Mouse (Mus musculus): ENCODE data around the gene Trcg1. TPM values are rescaled to one million over a fixed set of nuclear protein-coding genes. Genes with fewer than 3 reads are reported as not detected.
"Not testable (repeated sequence)": the region's sequence is repeated elsewhere in the genome, so short reads cannot be mapped to it uniquely, and the experiment has no call there.

The Trcg1 gene
- polyA plus RNA-seq, 1 experiment from 2014 or later: not detected

DNA sequence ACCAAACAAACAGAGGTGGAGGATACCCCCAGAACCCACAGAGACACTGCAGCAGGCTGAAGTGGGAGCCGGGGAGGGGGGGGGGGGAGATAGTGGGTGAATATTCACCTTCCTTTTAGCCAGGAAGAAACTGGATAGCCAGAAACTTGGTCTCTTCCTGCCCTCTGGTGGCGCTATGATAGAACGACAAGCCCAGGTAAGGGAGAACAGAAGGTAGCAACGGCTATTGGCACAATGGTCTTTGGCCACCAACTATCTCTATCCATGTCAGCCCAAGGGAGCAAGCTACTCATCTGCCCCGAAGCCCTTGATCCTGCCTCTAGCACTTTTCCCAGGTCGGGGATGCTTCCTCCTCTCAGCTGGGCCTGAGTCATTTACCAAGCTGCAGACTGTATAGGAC is 16.0 kb upstream of the Trcg1 start:
- Histone ChIP-seq H3K36me3 (no peaks in the 10 kb centered on the region), H3K27ac (no peak overlapping the region), H3K4me1 (replicated peaks) (no peaks in the 10 kb centered on the region), H3K4me2 (no peak overlapping the region), H3K9me3 (no peaks in the 10 kb centered on the region), H3K9ac (replicated peaks) (no peak overlapping the region), H3K4me3 (replicated peaks) (no peak overlapping the region), H3K27me3 (no peaks in the 10 kb centered on the region)
- no peak for ATAC-seq (ENCODE audit: insufficient number of reproducible peaks, insufficient read depth, low FRiP score, low TSS enrichment, low read depth)
- whole genome bisulfite sequencing: 22% methylated on average over 6 of the region's 6 CpGs

- no peak for ATAC-seq (ENCODE audit: insufficient number of reproducible peaks, insufficient read depth, low FRiP score, low TSS enrichment, low read depth)
- H3K9ac ChIP-seq (replicated peaks): no peak overlapping the region
- H3K27me3 ChIP-seq: no peaks in the 10 kb centered on the region
These were observed 13.0 kb upstream of the Trcg1 start for GRCm38 (mm10) chr9:57223341-57223740.

GRCm38 (mm10) chr9:57225780-57226627 is 10.4 kb upstream of the Trcg1 start:
- no peak overlapping the region for H3K9ac ChIP-seq (replicated peaks)
- no peaks in the 10 kb centered on the region for H3K9me3 ChIP-seq
- H3K4me3 ChIP-seq (replicated peaks): no peak overlapping the region
- no peak for ATAC-seq (ENCODE audit: insufficient number of reproducible peaks, insufficient read depth, low FRiP score, low TSS enrichment, low read depth)
- H3K4me2 ChIP-seq: no peak overlapping the region
- H3K4me1 ChIP-seq (replicated peaks): peaks cover 12% of the 10 kb centered on the region
- no peaks in the 10 kb centered on the region for H3K27me3 ChIP-seq
- WGBS: 87% methylated on average over 13 of the region's 13 CpGs
- H3K36me3 ChIP-seq: no peaks in the 10 kb centered on the region
- no peak overlapping the region for H3K27ac ChIP-seq

More at GRCm38 (mm10) chr9:57223341-57223740, 13.0 kb upstream of the Trcg1 start:
- H3K4me1 ChIP-seq (replicated peaks): no peaks in the 10 kb centered on the region
- no peak overlapping the region for H3K4me3 ChIP-seq (replicated peaks)
- H3K9me3 ChIP-seq: no peaks in the 10 kb centered on the region
- no peaks in the 10 kb centered on the region for H3K36me3 ChIP-seq
- no peak overlapping the region for H3K4me2 ChIP-seq
- no peak overlapping the region for H3K27ac ChIP-seq

DNA sequence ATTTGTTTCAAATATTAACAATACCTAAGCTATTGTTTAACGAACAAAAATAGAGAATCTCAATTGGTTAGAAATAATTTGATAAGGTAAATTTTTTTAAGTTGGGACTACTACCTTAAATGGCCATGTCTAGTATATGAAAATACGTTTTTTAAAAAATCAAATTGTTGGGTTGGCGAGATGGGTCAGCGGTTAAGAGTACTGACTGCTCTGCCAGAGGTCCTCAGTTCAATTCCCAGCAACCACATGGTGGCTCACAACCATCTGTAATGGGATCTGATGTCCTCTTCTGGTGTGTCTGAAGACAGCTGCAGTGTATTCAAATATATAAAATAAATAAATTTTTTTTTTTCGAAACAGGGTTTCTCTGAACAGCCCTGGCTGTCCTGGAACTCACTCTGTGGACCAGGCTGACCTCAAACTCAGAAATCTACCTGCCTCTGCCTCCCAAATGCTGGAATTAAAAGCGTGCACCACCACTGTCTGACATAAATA is 9.7 kb upstream of the Trcg1 start:
- WGBS: 91% methylated on average over 6 of the region's 6 CpGs
- not testable (repeated sequence) for ATAC-seq (ENCODE audit: insufficient number of reproducible peaks, insufficient read depth, low FRiP score, low TSS enrichment, low read depth); H3K36me3 ChIP-seq; H3K9ac ChIP-seq (replicated peaks); H3K27ac ChIP-seq; H3K9me3 ChIP-seq; H3K4me2 ChIP-seq; H3K4me3 ChIP-seq (replicated peaks); H3K27me3 ChIP-seq
- peaks cover 12% of the 10 kb centered on the region for H3K4me1 ChIP-seq (replicated peaks)

DNA sequence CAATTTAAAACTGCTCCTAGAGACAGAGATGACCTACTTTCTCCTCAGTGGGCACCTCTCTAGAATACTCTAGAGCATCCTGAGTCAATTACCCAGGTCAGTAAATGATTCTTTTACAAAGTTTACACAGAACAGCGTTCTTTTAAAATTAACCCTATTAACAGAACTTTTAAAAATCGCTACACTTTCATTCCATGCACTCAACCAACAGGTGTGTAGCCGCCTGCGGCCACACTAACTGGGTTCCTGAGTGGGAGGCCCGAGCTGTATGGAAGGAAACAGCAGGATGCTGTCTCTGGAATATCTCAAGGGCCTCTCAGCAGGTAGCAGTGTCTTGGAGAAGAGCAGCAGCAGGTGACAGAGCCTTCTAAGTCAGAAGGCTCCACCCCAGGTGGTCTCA is 9.2 kb upstream of the Trcg1 start:
- H3K4me1 ChIP-seq (replicated peaks): peaks cover 12% of the 10 kb centered on the region
- no peak overlapping the region for H3K27ac ChIP-seq
- WGBS: 61% methylated on average over 5 of the region's 5 CpGs
- H3K4me3 ChIP-seq (replicated peaks): no peak overlapping the region
- H3K36me3 ChIP-seq: no peaks in the 10 kb centered on the region
- no peaks in the 10 kb centered on the region for H3K27me3 ChIP-seq
- H3K9me3 ChIP-seq: no peaks in the 10 kb centered on the region
- no peak overlapping the region for H3K9ac ChIP-seq (replicated peaks)
- H3K4me2 ChIP-seq: no peak overlapping the region
- ATAC-seq (ENCODE audit: insufficient number of reproducible peaks, insufficient read depth, low FRiP score, low TSS enrichment, low read depth): no peak

DNA sequence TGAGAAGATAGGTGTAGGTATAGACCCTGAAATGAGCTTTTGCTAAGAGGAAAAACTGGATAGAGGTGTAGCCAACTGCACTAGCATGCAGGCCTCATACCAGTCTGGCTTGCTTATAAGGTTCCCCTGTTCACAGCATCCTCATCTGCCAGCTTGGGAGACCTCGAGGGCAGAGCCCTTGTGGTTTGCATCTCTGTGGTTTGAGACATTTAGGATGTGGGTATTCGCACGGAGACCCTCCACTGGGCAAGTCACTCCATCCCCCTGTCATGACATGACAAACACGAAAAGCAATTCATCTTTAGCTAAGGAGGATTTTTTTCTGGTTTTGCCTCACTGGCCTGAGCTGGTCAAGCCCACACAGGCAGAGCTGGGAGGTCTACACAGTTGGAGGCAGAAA is 8.2 kb upstream of the Trcg1 start:
- H3K27ac ChIP-seq: no peak overlapping the region
- H3K36me3 ChIP-seq: no peaks in the 10 kb centered on the region
- WGBS: 73% methylated on average over 4 of the region's 4 CpGs
- H3K4me2 ChIP-seq: no peak overlapping the region
- no peaks in the 10 kb centered on the region for H3K27me3 ChIP-seq
- no peak for ATAC-seq (ENCODE audit: insufficient number of reproducible peaks, insufficient read depth, low FRiP score, low TSS enrichment, low read depth)
- peaks cover 12% of the 10 kb centered on the region for H3K4me1 ChIP-seq (replicated peaks)
- H3K4me3 ChIP-seq (replicated peaks): no peak overlapping the region
- H3K9me3 ChIP-seq: no peaks in the 10 kb centered on the region
- no peak overlapping the region for H3K9ac ChIP-seq (replicated peaks)

- H3K27ac ChIP-seq: peak overlapping the region; percentile 5; the same call in 1 of the 2 replicates
- no peak overlapping the region for H3K4me2 ChIP-seq
- H3K4me3 ChIP-seq (replicated peaks): no peak overlapping the region
- peaks cover 12% of the 10 kb centered on the region for H3K4me1 ChIP-seq (replicated peaks)
- H3K9ac ChIP-seq (replicated peaks): no peak overlapping the region
- H3K27me3 ChIP-seq: no peaks in the 10 kb centered on the region
- 51% methylated on average over 4 of the region's 4 CpGs for WGBS
- ATAC-seq (ENCODE audit: insufficient number of reproducible peaks, insufficient read depth, low FRiP score, low TSS enrichment, low read depth): no peak
- H3K9me3 ChIP-seq: no peaks in the 10 kb centered on the region
- H3K36me3 ChIP-seq: no peaks in the 10 kb centered on the region
These were observed 6.6 kb upstream of the Trcg1 start for GRCm38 (mm10) chr9:57229726-57230125.

DNA sequence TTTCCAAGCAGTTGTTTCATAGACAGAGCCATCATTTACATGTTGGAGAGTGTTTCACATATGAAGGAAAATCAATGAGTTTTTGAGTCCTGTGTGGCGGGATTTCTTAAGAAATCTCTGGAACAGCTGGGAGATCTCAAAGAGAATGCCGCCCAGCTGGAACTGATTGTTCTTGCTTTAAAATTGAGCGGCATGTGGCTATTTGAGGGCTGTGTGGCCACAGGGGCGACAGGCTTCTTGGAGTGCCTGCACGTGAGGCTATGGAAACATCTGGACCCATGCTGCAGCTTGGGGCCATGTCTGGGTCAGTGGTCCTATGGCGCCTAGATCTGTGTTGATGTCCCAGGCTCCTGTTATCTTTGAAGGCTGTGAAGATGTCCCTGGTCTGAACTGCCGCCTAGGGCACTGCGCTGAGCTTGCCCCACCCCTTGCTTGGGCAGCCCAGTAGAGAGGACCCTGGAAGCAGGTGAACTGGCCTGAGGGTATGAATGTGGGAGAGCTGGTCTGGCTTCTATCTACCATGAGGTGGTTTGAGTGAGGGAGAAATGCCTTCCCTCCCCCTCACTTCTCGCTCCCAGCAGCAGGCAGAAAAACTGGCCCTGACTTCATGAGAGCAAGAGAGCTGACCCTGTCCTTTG is 6.1 kb upstream of the Trcg1 start:
- 24% methylated on average over 9 of the region's 9 CpGs for WGBS
- 0 out of 2 replicates have a peak overlapping the region, but pooled peaks have one; percentile 45 for H3K27ac ChIP-seq
- no peak overlapping the region for H3K4me3 ChIP-seq (replicated peaks)
- peaks cover 12% of the 10 kb centered on the region for H3K4me1 ChIP-seq (replicated peaks)
- no peaks in the 10 kb centered on the region for H3K9me3 ChIP-seq
- no peaks in the 10 kb centered on the region for H3K36me3 ChIP-seq
- H3K27me3 ChIP-seq: no peaks in the 10 kb centered on the region
- H3K9ac ChIP-seq (replicated peaks): no peak overlapping the region
- ATAC-seq (ENCODE audit: insufficient number of reproducible peaks, insufficient read depth, low FRiP score, low TSS enrichment, low read depth): no peak
- H3K4me2 ChIP-seq: no peak overlapping the region

- Histone ChIP-seq H3K9ac (replicated peaks) (no peak overlapping the region), H3K4me3 (replicated peaks) (no peak overlapping the region), H3K9me3 (no peaks in the 10 kb centered on the region), H3K4me2 (no peak overlapping the region), H3K27me3 (no peaks in the 10 kb centered on the region), H3K27ac (no peak overlapping the region), H3K4me1 (replicated peaks) (peaks cover 12% of the 10 kb centered on the region), H3K36me3 (no peaks in the 10 kb centered on the region)
- no peak for ATAC-seq (ENCODE audit: insufficient number of reproducible peaks, insufficient read depth, low FRiP score, low TSS enrichment, low read depth)
- 81% methylated on average over 8 of the region's 8 CpGs for WGBS
These were observed 4.7 kb upstream of the Trcg1 start for GRCm38 (mm10) chr9:57231536-57232255.

- Histone ChIP-seq H3K4me1 (replicated peaks) (peaks cover 12% of the 10 kb centered on the region), H3K9ac (replicated peaks) (no peak overlapping the region), H3K9me3 (no peaks in the 10 kb centered on the region), H3K27me3 (no peaks in the 10 kb centered on the region), H3K4me3 (replicated peaks) (no peak overlapping the region), H3K27ac (no peak overlapping the region), H3K4me2 (no peak overlapping the region), H3K36me3 (no peaks in the 10 kb centered on the region)
- no peak for ATAC-seq (ENCODE audit: insufficient number of reproducible peaks, insufficient read depth, low FRiP score, low TSS enrichment, low read depth)
- 88% methylated on average over 5 of the region's 5 CpGs for WGBS
These were observed 3.9 kb upstream of the Trcg1 start for GRCm38 (mm10) chr9:57232341-57232940.

DNA sequence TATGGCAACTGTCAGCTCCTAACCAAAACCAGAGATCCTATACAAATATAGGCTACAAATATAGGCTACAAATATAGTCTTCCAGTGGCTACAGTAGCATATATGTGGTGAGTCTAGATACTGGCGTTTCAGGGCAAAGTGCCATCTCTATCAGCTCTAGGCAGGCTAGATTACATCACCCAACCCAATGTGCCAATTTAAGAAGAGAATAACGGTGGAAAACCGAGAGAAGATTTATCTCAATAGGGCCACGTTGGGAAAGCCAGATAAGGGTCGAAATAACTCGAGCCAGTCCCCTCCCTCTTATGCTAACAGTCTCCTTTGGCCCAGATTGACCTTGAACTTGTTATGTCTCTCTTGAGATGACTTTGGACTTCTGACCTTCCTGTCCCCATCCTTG is 3.2 kb upstream of the Trcg1 start:
- H3K27ac ChIP-seq: no peak overlapping the region
- no peak overlapping the region for H3K4me2 ChIP-seq
- H3K4me1 ChIP-seq (replicated peaks): peaks cover 12% of the 10 kb centered on the region
- no peaks in the 10 kb centered on the region for H3K27me3 ChIP-seq
- ATAC-seq (ENCODE audit: insufficient number of reproducible peaks, insufficient read depth, low FRiP score, low TSS enrichment, low read depth): no peak
- WGBS: 81% methylated on average over 6 of the region's 6 CpGs
- no peak overlapping the region for H3K9ac ChIP-seq (replicated peaks)
- H3K4me3 ChIP-seq (replicated peaks): no peak overlapping the region
- H3K9me3 ChIP-seq: no peaks in the 10 kb centered on the region
- H3K36me3 ChIP-seq: no peaks in the 10 kb centered on the region
